Mouse (Mus musculus): ENCODE results near the gene Bbs4. TPM values are rescaled to one million over a fixed set of nuclear protein-coding genes. Genes with fewer than 3 reads are reported as not detected.

The Bbs4 gene
- polyA plus RNA-seq, 1 experiment from 2014 or later: 12.3 TPM

- H3K9ac ChIP-seq: no peak overlapping the region
- no peak overlapping the region for H3K4me2 ChIP-seq
- no peaks in the 10 kb centered on the region for H3K27me3 ChIP-seq (ENCODE audit: insufficient read depth, low read length)
- no peak for TF ChIP-seq CTCF (IDR thresholded peaks at IDR 0.05; ENCODE audit: low read depth)
- no peak overlapping the region for H3K4me3 ChIP-seq (ENCODE audit: low read depth, low read length)
- H3K9me3 ChIP-seq (ENCODE audit: low read depth, low read length): no peaks in the 10 kb centered on the region
- no peak overlapping the region for H3K27ac ChIP-seq (ENCODE audit: low read depth)
- WGBS: 82% methylated on average over 19 of the region's 19 CpGs
- DNase-seq: no peak
- H3K4me1 ChIP-seq (ENCODE audit: insufficient read depth): peaks cover 5% of the 10 kb centered on the region; the same call in 1 of the 2 replicates
- no peaks in the 10 kb centered on the region for H3K36me3 ChIP-seq (ENCODE audit: insufficient read depth)
- ATAC-seq (ENCODE audit: insufficient read depth): no peak
Measured at GRCm38 (mm10) chr9:59274846-59275455, 78.4 kb downstream of the Bbs4 start.

- H3K4me3 ChIP-seq (ENCODE audit: low read depth, low read length): no peak overlapping the region
- TF ChIP-seq CTCF (IDR thresholded peaks at IDR 0.05; ENCODE audit: low read depth): peak; percentile 17; the same call in 1 of the 2 replicates
- H3K27ac ChIP-seq (ENCODE audit: low read depth): no peak overlapping the region
- H3K36me3 ChIP-seq (ENCODE audit: insufficient read depth): no peaks in the 10 kb centered on the region
- no peak for DNase-seq
- H3K9ac ChIP-seq: no peak overlapping the region
- H3K4me2 ChIP-seq: no peak overlapping the region
- no peaks in the 10 kb centered on the region for H3K9me3 ChIP-seq (ENCODE audit: low read depth, low read length)
- no peaks in the 10 kb centered on the region for H3K27me3 ChIP-seq (ENCODE audit: insufficient read depth, low read length)
- no peak for ATAC-seq (ENCODE audit: insufficient read depth)
- peaks cover 5% of the 10 kb centered on the region for H3K4me1 ChIP-seq (ENCODE audit: insufficient read depth)
Measured at GRCm38 (mm10) chr9:59273199-59273598, 80.1 kb downstream of the Bbs4 start.

Other genes starting within 250 kb of the Bbs4 start
- 56.8 and 57.0 TPM in 2 replicates for gene Adpgk, start 62.0 kb downstream of the Bbs4 start, polyA plus RNA-seq (2014; fragmentation: Nextera tagmentation; extraction: Ambion mirVana)
- 17.8 and 20.2 TPM in 2 replicates for gene Arih1, start 133.1 kb upstream of the Bbs4 start, polyA plus RNA-seq (2014; fragmentation: Nextera tagmentation; extraction: Ambion mirVana)
- gene Hexa, start 186.0 kb upstream of the Bbs4 start, polyA plus RNA-seq (2014; fragmentation: Nextera tagmentation; extraction: Ambion mirVana): 67.3 and 68.2 TPM in 2 replicates
- gene Tmem202, start 186.3 kb upstream of the Bbs4 start, polyA plus RNA-seq (2014; fragmentation: Nextera tagmentation; extraction: Ambion mirVana): 0.18 TPM in 1 of 2 replicates, not detected in the other
- 0.41 and 0.45 TPM in 2 replicates for gene Celf6, start 224.4 kb upstream of the Bbs4 start, polyA plus RNA-seq (2014; fragmentation: Nextera tagmentation; extraction: Ambion mirVana)